Mouse (Mus musculus): ENCODE data around the gene Myo3b. TPM values are rescaled to one million over a fixed set of nuclear protein-coding genes. Genes with fewer than 3 reads are reported as not detected.

Myo3b gene
- polyA plus RNA-seq, 1 experiment from 2014 or later = 0.69 TPM

DNA sequence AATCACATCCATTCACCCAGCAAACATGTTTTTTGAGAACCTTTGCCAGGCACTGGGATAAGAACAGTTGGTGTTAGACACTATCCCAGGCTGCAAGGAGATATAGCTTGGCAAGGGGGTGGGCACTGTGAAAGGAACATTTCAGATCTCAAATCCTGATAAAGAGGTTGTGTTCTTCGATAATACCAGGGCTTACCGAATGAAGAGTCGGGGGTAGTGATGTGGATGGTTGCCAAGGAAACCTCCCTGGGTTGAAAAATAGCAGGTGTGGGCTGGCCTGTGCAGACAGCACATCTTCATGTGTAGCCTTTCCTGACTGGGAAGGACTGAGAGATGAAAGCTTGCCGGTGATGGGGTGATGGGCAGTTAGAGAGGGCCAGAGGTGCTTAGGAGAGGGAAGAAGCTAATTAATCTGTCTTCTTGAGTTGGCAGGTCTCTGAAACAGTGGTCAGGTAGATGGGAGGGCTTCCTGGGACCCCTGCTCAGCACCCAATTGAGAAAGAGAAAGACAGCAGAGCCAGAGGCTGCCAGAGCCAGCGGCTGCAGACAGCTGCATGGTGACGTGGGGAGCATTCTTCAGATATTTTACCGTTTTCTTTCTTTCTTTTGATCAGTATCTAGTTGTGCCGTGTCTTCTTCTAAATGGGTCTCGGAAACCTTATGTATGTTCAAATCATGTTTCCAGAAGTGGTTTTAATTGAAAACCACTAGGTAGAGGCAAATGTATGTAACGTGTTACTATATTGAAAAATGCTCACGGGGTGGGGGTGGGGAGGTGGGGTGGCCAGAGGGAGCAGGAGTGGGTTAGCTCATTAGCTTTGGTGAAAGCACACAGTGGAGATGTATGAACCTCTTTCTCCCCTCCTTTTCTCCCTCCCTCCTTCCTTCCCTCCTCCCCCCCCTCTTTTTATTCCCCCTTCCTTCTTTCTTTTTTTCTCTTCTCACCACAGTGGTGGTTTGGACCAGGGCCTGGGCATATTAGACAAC, 21.7 kb downstream of the Myo3b start:
- ATAC-seq (ENCODE audit: low FRiP score, low TSS enrichment) = no peak
- no peak overlapping the region for H3K27ac ChIP-seq (ENCODE audit: low read length)
- H3K9me3 ChIP-seq (ENCODE audit: low read length) = no peaks in the 10 kb centered on the region
- no peaks in the 10 kb centered on the region for H3K27me3 ChIP-seq (ENCODE audit: insufficient read depth, low read length)
- no peak overlapping the region for H3K9ac ChIP-seq (replicated peaks; ENCODE audit: low read length)
- H3K36me3 ChIP-seq (ENCODE audit: insufficient read depth, low read length) = no peaks in the 10 kb centered on the region
- no peak overlapping the region for H3K4me2 ChIP-seq (replicated peaks; ENCODE audit: low read depth, low read length)
- H3K4me3 ChIP-seq (ENCODE audit: low read length) = no peak overlapping the region
- 58% methylated on average over 11 of the region's 11 CpGs for WGBS
- H3K4me1 ChIP-seq (ENCODE audit: insufficient read depth, low read length) = peaks cover 5% of the 10 kb centered on the region

DNA sequence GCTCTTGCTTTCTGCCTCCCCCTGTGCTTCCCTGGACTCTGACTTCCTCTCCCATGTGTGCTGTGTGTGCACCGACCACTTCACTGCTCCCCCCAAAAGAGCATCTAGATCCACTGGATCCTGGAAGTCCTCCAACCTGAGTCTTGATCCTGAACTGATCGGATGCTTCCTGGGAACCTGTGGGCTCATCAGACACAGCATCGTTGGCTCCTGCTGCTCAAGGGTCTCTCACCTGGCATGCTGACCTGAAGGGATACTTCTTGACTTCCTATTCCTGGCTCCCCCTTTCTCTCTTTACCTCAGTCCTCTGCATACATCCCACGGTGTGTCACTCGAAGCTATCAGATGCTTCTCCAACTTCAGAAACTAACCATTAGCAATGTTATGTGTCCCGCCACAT, 26.2 kb downstream of the Myo3b start:
- 85% methylated on average over 6 of the region's 6 CpGs for WGBS
- Histone ChIP-seq H3K9me3 (ENCODE audit: low read length) (no peaks in the 10 kb centered on the region), H3K36me3 (ENCODE audit: insufficient read depth, low read length) (no peaks in the 10 kb centered on the region), H3K27me3 (ENCODE audit: insufficient read depth, low read length) (no peaks in the 10 kb centered on the region), H3K4me2 (replicated peaks; ENCODE audit: low read depth, low read length) (no peak overlapping the region), H3K4me3 (ENCODE audit: low read length) (no peak overlapping the region), H3K27ac (ENCODE audit: low read length) (peak overlapping the region; percentile 84; the same call in 1 of the 2 replicates), H3K9ac (replicated peaks; ENCODE audit: low read length) (no peak overlapping the region), H3K4me1 (ENCODE audit: insufficient read depth, low read length) (peaks cover 14% of the 10 kb centered on the region)
- no peak for ATAC-seq (ENCODE audit: low FRiP score, low TSS enrichment)

DNA sequence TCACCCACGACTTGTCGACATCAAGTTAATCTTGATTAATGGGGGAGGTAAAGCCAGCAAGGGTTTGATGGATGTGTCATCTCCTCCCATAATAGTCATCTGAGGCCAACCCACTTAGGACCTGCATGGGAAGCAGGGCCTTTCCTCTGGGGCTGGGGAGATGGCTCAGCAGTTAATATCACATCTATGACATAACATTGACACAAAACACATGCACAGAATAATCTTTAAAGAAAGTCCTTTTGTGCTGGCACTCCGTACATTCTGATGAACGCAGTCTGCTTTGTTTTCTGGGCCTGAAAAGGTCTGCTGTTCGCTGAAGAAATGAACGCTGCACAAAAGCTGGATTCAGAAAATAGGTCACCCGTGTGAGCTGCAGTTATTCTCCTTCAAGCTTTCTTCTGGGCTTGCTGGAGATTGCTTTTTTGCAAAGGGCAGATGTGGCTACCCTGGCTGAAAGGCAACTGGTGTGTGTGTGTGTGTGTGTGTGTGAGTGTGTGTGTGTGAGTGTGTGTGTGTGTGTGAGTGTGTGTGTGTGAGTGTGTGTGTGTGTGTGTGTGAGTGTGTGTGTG, 26.9 kb downstream of the Myo3b start:
- no peaks in the 10 kb centered on the region for H3K36me3 ChIP-seq (ENCODE audit: insufficient read depth, low read length)
- no peaks in the 10 kb centered on the region for H3K27me3 ChIP-seq (ENCODE audit: insufficient read depth, low read length)
- ATAC-seq (ENCODE audit: low FRiP score, low TSS enrichment) = no peak
- no peak overlapping the region for H3K4me2 ChIP-seq (replicated peaks; ENCODE audit: low read depth, low read length)
- 70% methylated on average over 7 of the region's 7 CpGs for WGBS
- no peak overlapping the region for H3K4me3 ChIP-seq (ENCODE audit: low read length)
- no peak overlapping the region for H3K9ac ChIP-seq (replicated peaks; ENCODE audit: low read length)
- no peaks in the 10 kb centered on the region for H3K9me3 ChIP-seq (ENCODE audit: low read length)
- H3K4me1 ChIP-seq (ENCODE audit: insufficient read depth, low read length) = peaks cover 9% of the 10 kb centered on the region; the same call in 1 of the 2 replicates
- H3K27ac ChIP-seq (ENCODE audit: low read length) = peak overlapping the region; percentile 84

DNA sequence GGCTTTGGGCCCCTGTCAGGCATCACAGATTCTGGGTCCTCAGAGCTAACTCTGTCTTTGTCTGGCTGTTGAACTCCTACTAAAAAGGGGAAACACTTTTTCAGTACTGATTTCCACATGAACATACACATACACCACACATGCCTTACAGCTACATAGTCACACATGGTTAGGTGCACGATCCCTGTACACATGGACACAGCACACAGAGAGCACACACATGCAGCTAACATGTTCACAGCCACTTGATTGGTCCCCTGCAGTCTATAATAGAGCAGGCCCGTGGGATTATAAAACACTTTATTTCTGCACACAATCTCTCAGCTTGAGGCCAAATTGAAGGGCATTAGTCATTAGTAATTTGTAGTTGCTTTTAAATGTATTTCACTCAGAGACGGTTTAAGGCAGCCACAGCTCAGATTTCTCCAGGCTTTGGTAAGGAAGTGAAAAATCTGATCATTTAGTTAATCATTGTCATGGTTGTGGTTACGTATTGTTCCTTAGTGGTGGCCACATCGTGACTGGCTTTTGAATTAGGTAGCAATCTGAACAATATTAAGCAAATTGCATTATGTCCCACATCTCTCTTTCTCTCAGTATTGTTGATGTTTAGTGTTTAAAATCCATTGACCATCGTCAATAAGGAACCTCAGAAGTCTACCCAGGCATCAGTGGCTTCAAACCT, 27.6 kb downstream of the Myo3b start:
- H3K9ac ChIP-seq (replicated peaks; ENCODE audit: low read length) = no peak overlapping the region
- no peaks in the 10 kb centered on the region for H3K36me3 ChIP-seq (ENCODE audit: insufficient read depth, low read length)
- ATAC-seq (ENCODE audit: low FRiP score, low TSS enrichment) = peak; percentile 37; the same call in 1 of the 2 replicates
- H3K27me3 ChIP-seq (ENCODE audit: insufficient read depth, low read length) = no peaks in the 10 kb centered on the region
- H3K4me1 ChIP-seq (ENCODE audit: insufficient read depth, low read length) = peaks cover 9% of the 10 kb centered on the region; the same call in 1 of the 2 replicates
- H3K4me3 ChIP-seq (ENCODE audit: low read length) = no peak overlapping the region
- 58% methylated on average over 6 of the region's 6 CpGs for WGBS
- H3K9me3 ChIP-seq (ENCODE audit: low read length) = no peaks in the 10 kb centered on the region
- no peak overlapping the region for H3K4me2 ChIP-seq (replicated peaks; ENCODE audit: low read depth, low read length)
- H3K27ac ChIP-seq (ENCODE audit: low read length) = peak overlapping the region; percentile 84

DNA sequence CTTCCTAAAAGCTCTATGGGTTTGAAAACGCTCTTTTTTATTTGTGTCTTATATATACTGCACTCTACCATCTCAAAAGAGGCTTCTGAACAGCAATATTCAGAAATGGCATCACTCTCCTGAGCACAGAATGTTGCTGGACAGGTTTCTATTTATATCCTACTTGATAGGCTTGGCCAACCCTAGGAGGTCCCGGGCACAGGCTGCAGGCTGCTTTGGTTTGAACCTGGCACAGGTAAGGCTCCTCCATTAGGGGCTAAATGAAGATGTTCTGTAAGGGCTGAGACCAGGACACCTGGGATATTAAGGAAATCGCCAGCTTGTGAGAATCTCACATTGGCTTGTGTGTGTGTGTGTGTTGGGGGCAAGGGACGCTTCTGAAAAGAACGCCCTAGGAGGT, 30.9 kb downstream of the Myo3b start:
- Histone ChIP-seq H3K4me1 (ENCODE audit: insufficient read depth, low read length) (peaks cover 9% of the 10 kb centered on the region; the same call in 1 of the 2 replicates), H3K9ac (replicated peaks; ENCODE audit: low read length) (no peak overlapping the region), H3K9me3 (ENCODE audit: low read length) (no peaks in the 10 kb centered on the region), H3K36me3 (ENCODE audit: insufficient read depth, low read length) (no peaks in the 10 kb centered on the region), H3K4me2 (replicated peaks; ENCODE audit: low read depth, low read length) (no peak overlapping the region), H3K4me3 (ENCODE audit: low read length) (no peak overlapping the region), H3K27ac (ENCODE audit: low read length) (peak overlapping the region; percentile 71), H3K27me3 (ENCODE audit: insufficient read depth, low read length) (no peaks in the 10 kb centered on the region)
- WGBS = 78% methylated on average over 5 of the region's 5 CpGs
- ATAC-seq (ENCODE audit: low FRiP score, low TSS enrichment) = peak; percentile 85

DNA sequence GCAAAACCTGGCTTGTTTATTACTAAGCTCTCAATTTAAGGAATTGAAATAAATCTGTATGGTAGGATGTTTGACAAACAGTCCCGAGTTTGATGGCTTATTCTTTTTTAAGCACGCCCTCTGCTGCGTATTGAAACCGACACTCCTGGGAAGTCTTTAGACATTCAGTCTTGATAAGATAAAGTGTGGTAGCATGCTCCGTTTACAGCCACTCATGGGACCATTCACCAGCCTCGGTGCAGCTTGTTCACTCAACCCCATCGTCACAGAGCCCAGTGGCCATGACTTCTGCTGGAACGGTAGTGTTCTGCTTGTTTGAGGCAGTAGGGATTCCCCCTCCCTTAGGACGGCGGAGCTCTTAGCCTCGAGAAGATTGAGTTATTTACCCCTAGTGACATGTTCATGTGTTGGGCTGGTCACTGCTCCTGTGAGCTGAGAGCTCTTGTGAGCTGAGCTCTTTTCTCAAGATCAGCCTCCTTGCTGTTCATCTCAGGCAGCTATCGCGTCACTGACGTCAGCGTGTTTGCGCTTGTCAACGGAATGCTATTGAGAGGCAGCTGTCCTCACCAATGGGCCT, 44.6 kb downstream of the Myo3b start:
- no peaks in the 10 kb centered on the region for H3K4me1 ChIP-seq (ENCODE audit: insufficient read depth, low read length)
- H3K27me3 ChIP-seq (ENCODE audit: insufficient read depth, low read length) = no peaks in the 10 kb centered on the region
- H3K4me3 ChIP-seq (ENCODE audit: low read length) = no peak overlapping the region
- no peak overlapping the region for H3K9ac ChIP-seq (replicated peaks; ENCODE audit: low read length)
- no peaks in the 10 kb centered on the region for H3K9me3 ChIP-seq (ENCODE audit: low read length)
- no peak for ATAC-seq (ENCODE audit: low FRiP score, low TSS enrichment)
- H3K4me2 ChIP-seq (replicated peaks; ENCODE audit: low read depth, low read length) = no peak overlapping the region
- H3K36me3 ChIP-seq (ENCODE audit: insufficient read depth, low read length) = no peaks in the 10 kb centered on the region
- 60% methylated on average over 17 of the region's 17 CpGs for WGBS
- H3K27ac ChIP-seq (ENCODE audit: low read length) = no peak overlapping the region

DNA sequence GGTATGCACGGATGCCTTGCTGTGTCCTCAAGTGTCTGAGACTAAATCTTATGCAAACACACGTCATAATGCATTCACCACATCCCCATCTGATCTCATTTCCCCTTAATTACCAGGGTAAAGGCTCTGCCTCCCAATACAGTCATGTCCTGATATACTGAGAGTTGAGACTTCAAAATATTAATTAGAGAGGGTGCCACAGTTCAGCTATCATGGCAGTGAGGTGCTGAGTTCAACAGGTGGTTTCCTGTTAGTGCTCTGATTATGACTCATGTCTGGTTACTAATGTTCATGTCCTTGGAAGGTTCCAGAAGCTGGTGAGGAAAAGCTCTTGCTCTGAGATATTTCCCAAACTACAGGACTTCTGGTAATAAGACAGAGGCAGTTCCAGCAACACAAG, 52.3 kb downstream of the Myo3b start:
- no peak overlapping the region for H3K9ac ChIP-seq (replicated peaks; ENCODE audit: low read length)
- no peak overlapping the region for H3K4me3 ChIP-seq (ENCODE audit: low read length)
- no peak overlapping the region for H3K4me2 ChIP-seq (replicated peaks; ENCODE audit: low read depth, low read length)
- no peaks in the 10 kb centered on the region for H3K4me1 ChIP-seq (ENCODE audit: insufficient read depth, low read length)
- H3K9me3 ChIP-seq (ENCODE audit: low read length) = no peaks in the 10 kb centered on the region
- H3K36me3 ChIP-seq (ENCODE audit: insufficient read depth, low read length) = no peaks in the 10 kb centered on the region
- no peak overlapping the region for H3K27ac ChIP-seq (ENCODE audit: low read length)
- H3K27me3 ChIP-seq (ENCODE audit: insufficient read depth, low read length) = no peaks in the 10 kb centered on the region
- 61% methylated on average over 2 of the region's 2 CpGs for WGBS
- ATAC-seq (ENCODE audit: low FRiP score, low TSS enrichment) = no peak

DNA sequence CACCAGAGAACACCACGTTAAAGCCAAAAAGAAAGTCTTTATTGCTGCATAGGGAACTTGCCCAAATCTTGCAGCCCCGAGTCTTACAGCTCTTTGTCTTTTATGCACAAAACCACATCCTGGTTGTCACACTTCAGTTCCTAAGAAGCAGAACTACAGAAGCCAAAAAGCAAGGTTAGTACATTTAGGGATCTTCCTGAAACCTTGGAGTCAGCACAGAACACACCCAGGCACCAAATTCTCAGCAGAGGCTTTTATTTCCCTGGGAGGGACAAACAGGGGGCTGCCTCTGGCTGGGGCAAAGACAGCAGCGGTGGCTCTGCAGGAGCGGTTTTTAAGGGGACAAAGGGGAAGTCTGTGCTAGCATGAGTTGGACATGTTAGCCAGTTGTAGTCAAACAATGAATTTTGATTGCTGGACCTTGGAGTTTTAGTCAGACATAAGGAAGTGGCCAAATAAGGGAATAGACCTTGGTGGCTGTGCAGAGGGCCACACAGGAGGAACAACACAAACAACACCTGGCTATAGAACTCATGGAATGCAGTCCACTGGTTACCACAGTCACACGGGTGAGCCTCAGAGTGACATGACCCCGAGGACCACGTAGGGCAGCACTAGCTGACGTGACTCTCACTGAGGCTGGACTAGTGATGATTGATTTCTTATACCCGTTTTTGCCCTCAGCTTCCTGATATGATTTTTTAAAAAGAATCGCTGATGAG, 53.0 kb downstream of the Myo3b start:
- ATAC-seq (ENCODE audit: low FRiP score, low TSS enrichment) = no peak
- H3K9me3 ChIP-seq (ENCODE audit: low read length) = no peaks in the 10 kb centered on the region
- 54% methylated on average over 10 of the region's 10 CpGs for WGBS
- H3K36me3 ChIP-seq (ENCODE audit: insufficient read depth, low read length) = no peaks in the 10 kb centered on the region
- no peak overlapping the region for H3K4me2 ChIP-seq (replicated peaks; ENCODE audit: low read depth, low read length)
- no peak overlapping the region for H3K9ac ChIP-seq (replicated peaks; ENCODE audit: low read length)
- H3K27me3 ChIP-seq (ENCODE audit: insufficient read depth, low read length) = no peaks in the 10 kb centered on the region
- no peak overlapping the region for H3K27ac ChIP-seq (ENCODE audit: low read length)
- no peaks in the 10 kb centered on the region for H3K4me1 ChIP-seq (ENCODE audit: insufficient read depth, low read length)
- no peak overlapping the region for H3K4me3 ChIP-seq (ENCODE audit: low read length)

DNA sequence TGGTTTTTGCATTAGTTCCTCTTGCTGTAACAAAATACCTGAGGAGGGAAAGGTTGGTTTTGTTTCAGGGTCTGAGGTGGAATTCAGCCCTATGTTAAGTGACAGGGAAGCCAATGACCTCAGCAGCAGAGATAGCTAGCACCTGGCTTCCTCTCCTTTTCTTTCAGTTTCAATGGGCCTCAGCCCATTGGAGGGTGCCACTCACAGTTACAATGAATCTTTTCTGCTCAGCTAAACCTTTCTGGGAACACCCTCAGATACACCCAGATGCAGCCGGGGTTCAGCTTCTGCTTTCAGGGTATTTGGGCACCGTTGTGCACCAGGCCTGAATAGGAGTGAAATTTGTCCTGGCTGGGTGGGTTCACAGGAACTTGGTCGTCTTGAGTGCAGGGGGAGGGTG, 53.7 kb downstream of the Myo3b start:
- H3K27me3 ChIP-seq (ENCODE audit: insufficient read depth, low read length) = no peaks in the 10 kb centered on the region

More for the DNA sequence above, 53.7 kb downstream of the Myo3b start:
- Histone ChIP-seq H3K4me2 (replicated peaks; ENCODE audit: low read depth, low read length) (no peak overlapping the region), H3K4me3 (ENCODE audit: low read length) (no peak overlapping the region), H3K36me3 (ENCODE audit: insufficient read depth, low read length) (no peaks in the 10 kb centered on the region), H3K9me3 (ENCODE audit: low read length) (no peaks in the 10 kb centered on the region), H3K27ac (ENCODE audit: low read length) (no peak overlapping the region), H3K4me1 (ENCODE audit: insufficient read depth, low read length) (no peaks in the 10 kb centered on the region), H3K9ac (replicated peaks; ENCODE audit: low read length) (no peak overlapping the region)
- 44% methylated on average over 3 of the region's 3 CpGs for WGBS
- ATAC-seq (ENCODE audit: low FRiP score, low TSS enrichment) = no peak
